Mouse (Mus musculus): ENCODE results near the gene Tlr13. TPM values are rescaled to one million over a fixed set of nuclear protein-coding genes. Genes with fewer than 3 reads are reported as not detected.

Tlr13 gene
- polyA plus RNA-seq, 1 experiment = 2.3 TPM

- DNase-seq (ENCODE audit: low read depth in 1 of 2, low spot score in 2 of 2) = no peak
- WGBS = 58% methylated on average over 3 of the region's 3 CpGs
- H3K36me3 ChIP-seq (ENCODE audit: control insufficient read depth, insufficient read depth, low read length) = no peaks in the 10 kb centered on the region
- H3K27me3 ChIP-seq (ENCODE audit: control insufficient read depth, insufficient read depth, low read length) = no peaks in the 10 kb centered on the region
- no peak overlapping the region for H3K4me3 ChIP-seq (ENCODE audit: extremely low read depth, insufficient read depth, insufficient read length)
- peaks cover 6% of the 10 kb centered on the region for H3K4me1 ChIP-seq (ENCODE audit: control insufficient read depth, insufficient read depth, insufficient read length)
- peak overlapping the region; percentile 63 for H3K27ac ChIP-seq (ENCODE audit: insufficient read depth, low read length)
- no peak for TF ChIP-seq CTCF (IDR thresholded peaks at IDR 0.05; ENCODE audit: extremely low read depth, insufficient read depth, insufficient read length, insufficient replicate concordance)
- no peak for TF ChIP-seq POLR2A (IDR thresholded peaks at IDR 0.05; ENCODE audit: low read depth, low read length)
Measured at GRCm38 (mm10) chrX:106134916-106135315, 8.1 kb upstream of the Tlr13 start.

GRCm38 (mm10) chrX:106135484-106135883 lies 7.5 kb upstream of the Tlr13 start:
- peak in 1 of 2 experiments; percentile 5 for DNase-seq (ENCODE audit: low read depth in 1 of 2, low spot score in 2 of 2)
- Histone ChIP-seq H3K27me3 (ENCODE audit: control insufficient read depth, insufficient read depth, low read length) (no peaks in the 10 kb centered on the region), H3K4me1 (ENCODE audit: control insufficient read depth, insufficient read depth, insufficient read length) (peaks cover 7% of the 10 kb centered on the region), H3K36me3 (ENCODE audit: control insufficient read depth, insufficient read depth, low read length) (no peaks in the 10 kb centered on the region), H3K4me3 (ENCODE audit: extremely low read depth, insufficient read depth, insufficient read length) (no peak overlapping the region), H3K27ac (ENCODE audit: insufficient read depth, low read length) (peak overlapping the region; percentile 63; the same call in 1 of the 2 replicates)
- TF ChIP-seq POLR2A (IDR thresholded peaks at IDR 0.05; ENCODE audit: low read depth, low read length) = no peak
- TF ChIP-seq CTCF (IDR thresholded peaks at IDR 0.05; ENCODE audit: extremely low read depth, insufficient read depth, insufficient read length, insufficient replicate concordance) = no peak
- WGBS = 59% methylated on average over 4 of the region's 4 CpGs

- 29% methylated on average over 12 of the region's 12 CpGs for WGBS
- DNase-seq (ENCODE audit: low read depth in 1 of 2, low spot score in 2 of 2) = peak in 1 of 2 experiments; percentile 3
- Histone ChIP-seq H3K27ac (ENCODE audit: insufficient read depth, low read length) (peak overlapping the region; percentile 83), H3K27me3 (ENCODE audit: control insufficient read depth, insufficient read depth, low read length) (no peaks in the 10 kb centered on the region), H3K4me1 (ENCODE audit: control insufficient read depth, insufficient read depth, insufficient read length) (peaks cover 7% of the 10 kb centered on the region), H3K4me3 (ENCODE audit: extremely low read depth, insufficient read depth, insufficient read length) (no peak overlapping the region), H3K36me3 (ENCODE audit: control insufficient read depth, insufficient read depth, low read length) (no peaks in the 10 kb centered on the region)
- TF ChIP-seq CTCF (IDR thresholded peaks at IDR 0.05; ENCODE audit: extremely low read depth, insufficient read depth, insufficient read length, insufficient replicate concordance) (no peak), POLR2A (IDR thresholded peaks at IDR 0.05; ENCODE audit: low read depth, low read length) (no peak)
Measured at GRCm38 (mm10) chrX:106135916-106136575, 7.0 kb upstream of the Tlr13 start.

- peaks cover 6% of the 10 kb centered on the region for H3K4me1 ChIP-seq (ENCODE audit: control insufficient read depth, insufficient read depth, insufficient read length)
- H3K4me3 ChIP-seq (ENCODE audit: extremely low read depth, insufficient read depth, insufficient read length) = no peak overlapping the region
- WGBS = 42% methylated on average over 13 of the region's 13 CpGs
- H3K27me3 ChIP-seq (ENCODE audit: control insufficient read depth, insufficient read depth, low read length) = no peaks in the 10 kb centered on the region
- TF ChIP-seq CTCF (IDR thresholded peaks at IDR 0.05; ENCODE audit: extremely low read depth, insufficient read depth, insufficient read length, insufficient replicate concordance) (no peak), POLR2A (IDR thresholded peaks at IDR 0.05; ENCODE audit: low read depth, low read length) (no peak)
- H3K36me3 ChIP-seq (ENCODE audit: control insufficient read depth, insufficient read depth, low read length) = no peaks in the 10 kb centered on the region
- DNase-seq (ENCODE audit: low read depth in 1 of 2, low spot score in 2 of 2) = peak in 1 of 2 experiments; percentile 34
- H3K27ac ChIP-seq (ENCODE audit: insufficient read depth, low read length) = peak overlapping the region; percentile 46
Measured at GRCm38 (mm10) chrX:106139309-106140070, 3.5 kb upstream of the Tlr13 start.

- TF ChIP-seq POLR2A (IDR thresholded peaks at IDR 0.05; ENCODE audit: low read depth, low read length) (no peak), CTCF (IDR thresholded peaks at IDR 0.05; ENCODE audit: extremely low read depth, insufficient read depth, insufficient read length, insufficient replicate concordance) (no peak)
- no peak for DNase-seq (ENCODE audit: low read depth in 1 of 2, low spot score in 2 of 2)
- no peaks in the 10 kb centered on the region for H3K36me3 ChIP-seq (ENCODE audit: control insufficient read depth, insufficient read depth, low read length)
- H3K27me3 ChIP-seq (ENCODE audit: control insufficient read depth, insufficient read depth, low read length) = no peaks in the 10 kb centered on the region
- H3K4me1 ChIP-seq (ENCODE audit: control insufficient read depth, insufficient read depth, insufficient read length) = no peaks in the 10 kb centered on the region
- no peak overlapping the region for H3K27ac ChIP-seq (ENCODE audit: insufficient read depth, low read length)
- no peak overlapping the region for H3K4me3 ChIP-seq (ENCODE audit: extremely low read depth, insufficient read depth, insufficient read length)
- WGBS = 91% methylated on average over 1 of the region's 1 CpGs
Measured at GRCm38 (mm10) chrX:106148185-106148584, 5.2 kb downstream of the Tlr13 start.

- no peaks in the 10 kb centered on the region for H3K36me3 ChIP-seq (ENCODE audit: control insufficient read depth, insufficient read depth, low read length)
- H3K27ac ChIP-seq (ENCODE audit: insufficient read depth, low read length) = peak overlapping the region; percentile 41
- DNase-seq (ENCODE audit: low read depth in 1 of 2, low spot score in 2 of 2) = no peak
- WGBS = 64% methylated on average over 3 of the region's 3 CpGs
- H3K4me3 ChIP-seq (ENCODE audit: extremely low read depth, insufficient read depth, insufficient read length) = no peak overlapping the region
- TF ChIP-seq POLR2A (IDR thresholded peaks at IDR 0.05; ENCODE audit: low read depth, low read length) (no peak), CTCF (IDR thresholded peaks at IDR 0.05; ENCODE audit: extremely low read depth, insufficient read depth, insufficient read length, insufficient replicate concordance) (no peak)
- no peaks in the 10 kb centered on the region for H3K4me1 ChIP-seq (ENCODE audit: control insufficient read depth, insufficient read depth, insufficient read length)
- H3K27me3 ChIP-seq (ENCODE audit: control insufficient read depth, insufficient read depth, low read length) = no peaks in the 10 kb centered on the region
Measured at GRCm38 (mm10) chrX:106149460-106149859, 6.5 kb downstream of the Tlr13 start.

GRCm38 (mm10) chrX:106154180-106154586 lies 11.2 kb downstream of the Tlr13 start:
- TF ChIP-seq CTCF (IDR thresholded peaks at IDR 0.05; ENCODE audit: extremely low read depth, insufficient read depth, insufficient read length, insufficient replicate concordance) = no peak
- no peak for TF ChIP-seq POLR2A (IDR thresholded peaks at IDR 0.05; ENCODE audit: low read depth, low read length)
- DNase-seq (ENCODE audit: low read depth in 1 of 2, low spot score in 2 of 2) = no peak
- no peaks in the 10 kb centered on the region for H3K36me3 ChIP-seq (ENCODE audit: control insufficient read depth, insufficient read depth, low read length)
- no peaks in the 10 kb centered on the region for H3K27me3 ChIP-seq (ENCODE audit: control insufficient read depth, insufficient read depth, low read length)
- no peaks in the 10 kb centered on the region for H3K4me1 ChIP-seq (ENCODE audit: control insufficient read depth, insufficient read depth, insufficient read length)
- no peak overlapping the region for H3K4me3 ChIP-seq (ENCODE audit: extremely low read depth, insufficient read depth, insufficient read length)
- no peak overlapping the region for H3K27ac ChIP-seq (ENCODE audit: insufficient read depth, low read length)
